Mouse (Mus musculus) embryo, embryonic 11.5 days (tissue): ENCODE results near the gene Prr5l.
"Not testable (repeated sequence)": the region's sequence is repeated elsewhere in the genome, so short reads cannot be mapped to it uniquely, and the experiment has no call there.

ENCODE experiments used
- DNase-seq: peaks from one replicate; pipeline ENCODE4 v3.0.0-alpha.2; 2012; ENCODE audit warnings: low read depth, low spot score

The Prr5l gene

DNA sequence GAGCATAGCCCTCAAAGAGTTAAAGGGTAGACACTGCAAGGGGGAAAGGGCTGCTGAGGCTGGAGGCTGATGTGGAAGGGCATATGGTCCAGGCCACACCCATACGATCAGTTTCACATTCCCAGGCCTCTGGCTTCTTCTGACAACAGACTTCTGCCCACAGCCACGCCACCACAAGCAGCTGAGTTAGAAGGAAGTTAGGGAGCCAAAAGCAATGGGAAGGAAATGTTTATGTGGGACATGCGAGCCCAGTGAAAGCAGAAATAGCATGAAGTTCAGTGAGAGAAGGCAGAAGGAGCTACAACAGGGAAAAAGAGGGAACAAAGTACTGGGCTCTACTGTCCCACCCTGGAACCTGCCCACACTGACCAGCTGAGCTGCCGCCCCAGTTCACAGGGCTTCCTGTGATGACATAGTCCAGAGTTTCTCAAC, 119.9 kb downstream of the Prr5l start:
- DNase-seq = no peak

DNA sequence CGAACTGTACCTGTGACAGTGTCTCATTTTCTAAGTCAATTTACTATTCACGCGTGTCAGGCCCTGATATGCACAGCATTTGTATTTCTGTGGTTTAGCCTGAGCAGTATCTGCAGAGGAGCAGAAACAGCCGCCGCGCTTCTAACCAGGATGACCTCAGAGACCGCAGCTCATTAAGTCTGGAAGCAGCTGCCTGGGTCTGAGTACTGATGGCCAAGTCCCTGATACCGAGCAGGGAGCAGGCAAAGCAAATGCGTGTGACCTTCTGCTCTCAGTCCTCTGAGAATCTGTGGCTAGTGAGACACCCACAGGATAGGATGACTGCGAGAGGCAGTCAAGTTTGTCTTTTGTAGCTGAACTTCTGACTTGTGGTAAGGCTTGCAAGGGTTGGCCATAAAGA, 120.4 kb downstream of the Prr5l start:
- DNase-seq = no peak

DNA sequence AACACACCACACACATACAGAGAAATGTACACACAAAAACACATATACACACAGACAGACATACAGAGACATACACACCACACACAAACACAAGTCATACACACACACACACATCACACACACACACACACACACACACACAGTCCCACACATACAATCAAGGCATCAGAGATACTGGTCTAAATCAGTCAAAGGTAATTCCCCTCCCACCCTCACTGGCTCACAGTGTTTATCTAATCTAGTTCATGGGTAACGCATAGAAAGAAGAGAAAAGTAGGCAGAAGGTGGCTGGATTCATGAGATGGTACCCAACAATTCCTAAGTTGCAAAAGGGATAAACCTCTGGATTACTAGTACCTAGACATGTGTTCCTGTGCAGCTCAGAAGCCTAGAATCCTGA, 120.9 kb downstream of the Prr5l start:
- DNase-seq = no peak

DNA sequence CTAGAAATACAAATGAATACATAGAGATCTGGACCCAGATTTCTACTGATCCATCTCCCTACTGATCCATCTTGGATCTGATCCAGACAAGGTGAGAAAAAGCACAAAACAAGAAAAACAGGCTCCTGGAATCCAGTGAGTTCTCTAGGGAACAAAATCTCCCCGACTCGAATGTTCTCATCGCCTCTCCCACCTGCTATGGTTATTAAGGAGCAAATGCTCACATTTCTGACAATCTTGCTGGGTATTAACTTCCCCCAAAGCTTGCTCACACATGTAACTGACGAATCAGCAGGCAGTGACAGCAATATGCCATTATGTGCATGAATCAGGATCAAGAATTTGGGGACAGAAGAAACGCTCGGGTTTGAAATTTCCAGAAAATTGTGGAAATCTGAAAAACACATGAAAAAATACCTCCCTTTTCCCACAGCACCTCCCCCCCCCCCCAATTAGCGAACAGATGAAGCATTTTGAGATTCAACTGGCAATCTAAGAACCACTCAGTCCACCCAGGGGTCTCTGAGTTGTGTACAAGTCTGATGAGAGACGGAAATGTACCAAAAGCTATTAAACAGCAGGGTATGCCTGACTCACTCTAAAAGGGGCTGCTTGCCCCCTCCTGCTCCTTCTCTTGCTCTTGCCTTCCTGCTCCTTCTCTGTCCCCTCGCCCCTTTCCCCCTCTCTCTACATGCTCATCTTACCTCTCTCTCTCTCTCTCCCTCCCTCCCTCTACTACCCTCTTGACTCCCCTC, 123.1 kb downstream of the Prr5l start:
- no peak for DNase-seq

DNA sequence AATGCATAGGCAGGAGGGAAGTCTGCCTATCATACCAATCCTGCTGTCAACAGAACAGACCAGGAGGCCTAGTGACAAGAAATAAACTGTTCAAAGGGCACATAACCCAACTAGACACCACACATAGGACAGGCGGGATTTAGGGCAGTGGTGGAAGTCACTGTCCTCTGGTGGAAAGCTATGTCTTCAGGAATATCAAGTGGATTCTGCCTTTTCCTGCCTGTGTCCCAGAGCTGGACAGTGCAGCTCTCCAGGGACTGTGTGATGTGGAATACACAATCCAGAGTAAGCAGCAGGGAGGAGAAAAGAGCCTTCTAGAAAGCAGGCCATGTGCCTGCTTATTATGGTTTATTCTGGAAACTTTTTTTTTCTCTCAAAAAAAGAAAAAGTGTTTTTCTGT, 125.0 kb downstream of the Prr5l start:
- DNase-seq = no peak

DNA sequence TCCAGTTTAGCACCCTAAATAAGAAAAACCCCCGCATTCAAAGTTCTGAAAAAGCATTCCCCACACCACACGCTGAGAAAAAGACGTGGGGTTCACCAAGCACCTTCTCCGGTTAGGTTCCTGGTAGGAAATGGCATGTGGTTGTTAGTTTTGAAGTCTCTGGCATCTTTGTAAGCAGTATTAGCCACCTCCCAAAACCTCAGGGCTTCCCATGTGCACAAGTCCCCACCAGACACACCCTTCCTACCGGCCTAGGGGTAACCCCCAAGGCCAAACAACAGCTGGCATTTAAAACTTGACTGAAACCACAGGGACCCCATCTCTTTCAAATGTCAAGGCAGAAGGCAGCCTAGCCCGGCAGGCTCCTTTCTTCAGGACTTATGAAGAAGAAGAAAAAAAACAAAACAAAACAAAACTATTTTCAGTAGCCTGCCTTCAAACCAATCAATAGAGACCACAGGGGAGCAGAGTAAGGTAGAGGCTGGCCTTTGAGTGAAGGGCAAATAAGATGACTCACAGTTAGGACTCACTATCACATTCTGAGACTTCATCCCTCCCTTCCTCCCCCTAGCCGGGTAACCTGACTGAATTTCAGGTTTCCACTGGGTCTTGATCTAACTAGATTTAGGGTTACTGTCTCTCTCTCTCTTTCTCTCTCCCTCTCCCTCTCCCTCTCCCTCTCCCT, 126.6 kb downstream of the Prr5l start:
- no peak for DNase-seq

DNA sequence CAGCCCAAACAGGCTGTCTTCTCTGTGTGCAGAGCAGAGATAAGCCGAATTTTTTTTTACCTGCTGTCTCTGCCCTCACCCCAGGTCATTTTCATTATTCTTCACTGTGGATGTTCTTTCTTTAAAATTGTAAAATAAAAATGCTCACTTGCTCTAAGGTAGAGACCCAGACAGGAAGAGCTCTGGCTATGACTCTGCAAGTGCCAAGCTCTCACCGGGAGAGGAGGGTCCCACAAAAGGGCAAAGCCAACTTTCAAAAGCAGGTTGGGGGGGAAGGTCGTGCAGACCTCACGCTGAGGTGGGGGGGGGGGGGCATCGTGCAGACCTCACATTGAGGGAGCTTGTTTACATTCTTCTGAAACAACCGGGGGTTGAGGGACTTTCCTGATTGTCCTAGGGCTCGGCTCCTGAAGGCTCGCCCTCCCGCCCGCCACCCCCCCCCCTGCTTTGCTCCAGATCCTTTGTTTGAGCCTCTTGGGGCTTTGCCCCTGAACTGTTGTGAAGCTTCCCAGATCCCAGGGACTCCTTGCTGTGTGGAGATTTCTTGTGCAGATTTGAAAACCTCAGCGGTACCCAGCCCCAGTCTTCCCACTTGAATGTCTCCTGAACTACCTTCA, 127.8 kb downstream of the Prr5l start:
- DNase-seq = no peak

DNA sequence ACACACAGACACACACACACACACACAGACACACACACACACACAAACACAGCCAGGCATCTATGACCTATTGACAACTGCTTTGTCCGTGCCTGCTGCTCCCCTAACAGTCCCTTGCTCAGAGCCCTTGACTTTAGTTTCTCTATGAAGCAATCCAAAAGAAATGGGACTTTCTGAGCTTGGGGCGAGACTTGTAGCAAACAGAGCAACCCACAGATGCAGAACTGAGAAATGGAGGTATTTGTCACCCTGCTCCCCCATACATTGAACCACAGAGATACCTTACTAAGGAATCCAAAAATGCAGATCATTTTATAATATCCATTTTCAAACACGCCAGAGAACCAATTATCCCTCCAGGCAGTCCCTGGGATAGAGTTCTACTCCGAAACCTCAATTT, 128.4 kb downstream of the Prr5l start:
- no peak for DNase-seq

DNA sequence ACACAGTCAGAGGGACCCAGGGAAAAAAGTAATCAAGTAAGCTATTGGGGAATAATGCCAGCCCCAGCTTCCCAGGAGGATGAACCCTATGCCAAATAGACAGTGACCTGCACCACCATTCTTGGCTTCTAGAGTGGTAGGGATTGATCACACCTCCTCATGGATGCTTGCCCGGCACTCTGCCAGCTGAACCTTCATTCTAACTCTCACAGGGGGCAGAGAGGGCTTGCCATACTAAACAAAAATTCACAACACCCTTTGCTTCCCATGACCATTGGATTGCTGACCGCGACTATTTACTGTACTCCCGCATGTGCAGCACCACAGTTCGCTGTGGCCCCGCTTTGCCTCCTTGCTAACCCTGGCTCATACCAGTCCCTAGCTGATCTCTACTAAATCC, 129.8 kb downstream of the Prr5l start:
- no peak for DNase-seq

DNA sequence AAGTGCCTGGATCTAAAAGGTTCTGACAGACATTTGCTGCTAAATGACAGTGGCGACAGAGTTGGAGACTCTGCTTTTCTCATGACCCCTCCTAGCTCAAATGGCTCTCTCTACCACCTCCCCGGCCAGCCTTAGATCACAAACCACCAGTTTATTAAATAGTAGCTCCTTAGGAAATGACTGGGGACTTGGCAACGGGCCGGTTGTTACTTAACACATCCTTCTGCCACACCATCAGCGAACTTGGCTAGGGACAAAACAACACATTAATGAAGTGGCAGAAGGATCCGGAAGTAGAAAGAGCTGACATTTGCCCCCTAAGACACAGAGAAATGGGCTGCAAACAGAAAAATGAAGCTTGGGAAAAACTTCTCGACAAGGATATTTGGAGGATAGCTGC, 130.4 kb downstream of the Prr5l start:
- DNase-seq = no peak

DNA sequence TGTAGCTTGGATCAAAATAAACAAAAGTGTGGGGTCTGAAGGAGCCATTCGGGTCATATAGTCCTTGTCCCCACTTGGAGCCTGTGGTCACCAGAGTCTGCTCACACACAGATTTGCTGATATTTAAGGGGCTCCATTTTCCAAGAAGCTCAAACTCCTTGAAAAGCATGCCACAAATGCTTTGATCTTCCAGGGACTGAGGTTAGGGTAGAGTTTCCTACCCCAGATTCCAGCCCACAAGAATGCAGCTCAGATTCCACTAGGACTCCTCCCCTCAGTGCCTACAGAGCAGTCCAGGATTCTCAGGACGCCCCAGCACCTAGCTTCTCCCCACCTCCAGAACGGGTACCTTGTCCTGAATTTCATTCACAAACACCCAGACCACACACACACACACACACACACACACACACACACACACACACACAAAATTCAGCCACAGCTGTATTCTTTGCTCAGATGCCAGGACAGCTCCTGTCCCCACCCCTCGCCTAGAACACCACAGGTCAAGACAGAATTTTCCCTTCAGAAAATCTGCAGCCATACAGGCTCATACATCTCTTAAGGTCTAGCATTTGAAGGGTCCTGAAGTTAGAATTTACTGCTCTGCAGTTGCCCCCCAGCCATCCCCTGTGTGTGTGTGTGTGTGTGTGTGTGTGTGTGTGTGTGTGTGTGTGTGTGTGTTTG, 131.4 kb downstream of the Prr5l start:
- no peak for DNase-seq

DNA sequence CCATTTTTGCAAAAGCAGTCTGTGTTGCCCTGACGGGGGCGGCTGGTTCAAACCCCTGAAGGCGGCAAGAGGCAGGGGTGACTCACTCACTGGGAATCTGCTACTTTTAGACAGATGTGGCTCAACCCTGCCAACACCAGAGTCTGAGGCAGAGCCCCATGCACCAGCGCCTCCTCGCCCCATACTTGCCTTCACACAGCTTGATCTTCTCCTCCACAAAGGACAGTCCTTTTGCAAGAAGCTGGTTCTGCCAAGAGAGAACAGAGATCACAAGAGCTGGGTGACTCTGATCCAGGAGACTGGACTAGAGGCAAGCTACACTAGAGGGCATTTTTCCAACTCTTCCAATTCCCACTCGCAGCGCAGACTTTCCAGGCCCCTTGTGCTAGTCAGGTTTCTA, 136.3 kb downstream of the Prr5l start:
- no peak for DNase-seq

DNA sequence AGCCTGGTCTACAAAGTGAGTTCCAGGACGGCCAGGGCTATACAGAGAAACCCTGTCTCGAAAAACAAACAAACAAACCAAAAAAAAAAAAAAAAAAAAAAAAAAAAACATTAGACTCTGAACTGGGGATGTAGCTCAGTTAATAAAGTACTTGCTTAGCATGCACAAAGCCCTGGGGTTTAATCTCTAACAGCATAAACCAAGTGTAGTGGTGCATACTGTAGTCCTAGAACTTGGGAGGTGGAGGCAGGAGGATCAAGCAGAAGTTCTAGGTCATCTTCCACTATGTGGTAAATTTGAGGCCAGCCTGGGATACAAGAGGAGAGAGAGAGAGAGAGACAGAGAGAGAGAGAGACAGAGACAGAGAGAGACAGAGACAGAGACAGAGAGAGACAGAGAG, 137.2 kb downstream of the Prr5l start:
- not testable (repeated sequence) for DNase-seq

DNA sequence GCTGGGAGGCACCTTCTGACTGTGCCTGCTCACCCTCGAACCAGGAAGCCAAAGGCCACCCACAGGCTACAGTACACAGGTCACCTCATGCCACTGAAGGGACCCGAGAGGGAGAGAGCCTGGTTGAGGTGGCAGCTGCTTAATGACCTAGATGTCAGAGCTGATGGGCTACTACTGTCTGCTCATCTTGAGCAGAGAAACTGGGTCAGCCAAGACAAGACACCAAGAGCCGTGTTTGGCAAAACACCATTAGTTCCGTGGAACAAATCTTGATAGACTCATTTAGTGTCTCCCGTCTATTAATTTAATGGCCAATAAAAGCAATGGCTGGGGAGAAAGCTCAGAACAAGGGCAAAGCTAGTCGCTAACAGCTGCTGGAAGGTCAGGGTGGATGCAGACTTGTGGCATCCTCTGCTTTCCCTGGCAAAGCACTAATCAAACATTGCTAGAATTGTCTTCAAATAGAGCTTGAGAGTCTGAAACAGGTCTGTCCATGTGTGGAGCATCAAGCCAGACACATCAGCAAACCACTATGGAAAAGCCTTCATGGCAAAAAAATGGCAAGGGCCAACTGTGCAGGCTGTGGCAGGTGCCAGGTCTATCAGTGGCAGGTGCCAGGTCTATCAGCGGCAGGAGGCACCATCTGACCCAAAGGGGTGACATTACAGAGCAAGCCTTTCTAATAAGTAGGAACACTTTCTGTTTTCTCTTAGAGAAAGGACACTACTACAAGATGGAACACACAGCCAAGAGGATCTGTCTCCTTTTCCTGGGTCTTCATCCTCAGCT, 140.6 kb downstream of the Prr5l start:
- DNase-seq = no peak

DNA sequence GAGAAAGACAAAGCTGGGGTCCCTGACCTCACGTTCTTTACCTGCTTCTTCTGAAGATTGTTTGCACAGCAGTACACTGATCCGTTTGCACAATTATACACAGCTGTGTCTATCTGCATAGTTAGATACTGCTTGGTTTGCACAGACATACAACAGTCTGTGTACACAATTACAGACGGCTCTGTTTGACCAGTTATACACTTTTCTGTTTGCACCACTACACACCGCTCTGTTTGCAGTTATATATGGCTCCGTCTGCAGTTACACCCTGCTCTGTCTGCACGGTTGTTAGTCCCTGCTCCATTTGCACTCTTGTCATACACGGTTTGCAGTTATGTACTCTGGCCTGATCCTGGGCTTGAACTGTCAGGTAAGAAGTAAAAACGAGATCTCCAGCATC, 141.2 kb downstream of the Prr5l start:
- DNase-seq = no peak

DNA sequence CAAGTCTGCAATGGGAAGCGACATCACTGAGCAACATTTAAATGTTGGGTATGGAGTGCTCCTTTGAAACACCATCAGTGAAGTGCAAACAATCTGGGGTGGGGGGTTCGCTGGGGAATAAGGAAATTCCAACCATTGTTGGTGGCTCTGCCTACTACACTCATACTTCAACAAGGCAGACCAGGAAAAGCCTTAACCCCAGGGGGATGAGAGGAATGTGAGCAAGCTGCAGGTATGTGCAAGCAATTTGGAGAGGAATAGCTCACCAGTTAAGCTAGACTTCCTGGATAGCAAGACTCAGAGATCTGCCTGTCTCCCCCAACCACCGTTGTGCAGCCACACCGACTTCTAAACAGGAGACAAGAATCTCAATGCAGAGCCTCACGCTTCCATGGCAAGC, 142.9 kb downstream of the Prr5l start:
- DNase-seq = no peak

DNA sequence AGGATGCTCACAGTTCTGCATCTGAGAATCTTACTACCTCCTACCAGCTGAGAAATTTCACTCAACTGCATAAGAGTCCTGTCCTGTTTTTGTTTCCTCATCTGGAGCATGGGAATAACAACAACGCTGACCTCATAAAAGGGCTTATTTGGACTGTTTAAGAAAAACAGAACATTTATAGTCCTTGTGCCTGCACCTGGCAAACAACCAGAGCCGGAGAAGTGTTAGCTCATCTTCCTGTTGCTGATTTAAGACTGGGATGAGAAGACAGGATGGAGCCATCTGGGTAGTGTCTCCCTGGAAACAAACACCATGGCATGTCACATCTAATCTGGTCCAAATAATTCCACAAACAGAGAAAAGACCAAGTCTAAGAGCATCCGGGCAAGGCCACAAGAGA, 149.3 kb downstream of the Prr5l start:
- no peak for DNase-seq

DNA sequence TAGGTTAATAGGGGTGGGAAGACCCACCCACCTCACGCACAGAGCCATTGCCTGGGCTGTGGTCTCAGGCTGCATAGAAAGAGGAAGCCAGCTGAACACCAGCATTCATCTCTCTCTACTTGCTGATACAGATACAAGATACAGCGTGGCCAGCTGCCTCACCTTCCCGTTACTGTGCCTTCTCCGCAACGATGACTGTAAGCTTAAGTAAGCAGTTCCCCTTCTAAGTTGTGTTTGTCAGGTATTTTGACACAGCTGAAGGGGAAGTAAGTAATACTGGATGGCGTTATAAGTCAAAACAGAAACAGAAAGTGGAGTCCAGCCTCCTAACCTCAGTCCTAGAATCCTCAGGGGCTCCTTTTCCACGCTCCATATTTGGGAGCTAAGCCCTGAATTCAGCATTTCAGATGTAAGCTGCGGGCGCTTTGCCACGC, 150.0 kb downstream of the Prr5l start:
- DNase-seq = no peak

DNA sequence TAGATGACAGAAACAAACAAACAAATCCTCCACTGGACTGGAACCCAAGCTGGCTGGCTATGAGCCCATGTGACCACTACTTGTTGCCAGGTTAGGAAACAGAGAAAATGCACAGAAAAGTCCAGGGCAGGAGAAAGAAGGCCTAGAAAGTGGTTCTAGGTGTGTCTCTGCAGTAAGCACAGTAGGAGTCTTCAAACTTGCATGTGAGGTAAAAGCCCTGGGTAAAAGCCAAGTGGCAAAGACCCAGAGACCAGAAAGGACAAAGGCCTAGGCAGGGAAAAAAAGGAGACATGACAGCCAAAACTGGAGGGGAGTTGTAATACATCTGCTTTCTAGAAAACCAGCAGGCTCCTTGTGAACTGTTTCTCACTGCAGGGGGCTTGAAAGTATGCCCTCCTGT, 151.9 kb downstream of the Prr5l start:
- no peak for DNase-seq

DNA sequence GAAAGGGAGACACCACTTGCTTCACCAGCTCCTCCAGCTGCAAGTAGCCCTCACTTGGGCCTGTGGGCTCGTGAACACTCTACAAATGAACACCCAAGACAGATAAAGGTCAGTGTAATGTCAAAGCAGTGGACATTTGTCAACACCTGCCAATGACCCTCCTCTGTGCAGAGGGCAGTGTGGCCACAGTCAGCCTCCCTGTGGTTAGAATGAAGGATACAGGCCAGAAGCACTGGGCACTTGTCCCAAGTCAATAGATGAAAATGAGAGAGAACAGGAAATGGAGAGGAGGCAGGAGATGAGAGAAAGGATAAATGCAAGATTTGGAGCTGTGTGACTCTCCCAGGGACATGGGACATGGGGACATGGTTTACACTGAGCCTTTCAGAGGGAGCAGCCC, 153.4 kb downstream of the Prr5l start:
- no peak for DNase-seq

DNA sequence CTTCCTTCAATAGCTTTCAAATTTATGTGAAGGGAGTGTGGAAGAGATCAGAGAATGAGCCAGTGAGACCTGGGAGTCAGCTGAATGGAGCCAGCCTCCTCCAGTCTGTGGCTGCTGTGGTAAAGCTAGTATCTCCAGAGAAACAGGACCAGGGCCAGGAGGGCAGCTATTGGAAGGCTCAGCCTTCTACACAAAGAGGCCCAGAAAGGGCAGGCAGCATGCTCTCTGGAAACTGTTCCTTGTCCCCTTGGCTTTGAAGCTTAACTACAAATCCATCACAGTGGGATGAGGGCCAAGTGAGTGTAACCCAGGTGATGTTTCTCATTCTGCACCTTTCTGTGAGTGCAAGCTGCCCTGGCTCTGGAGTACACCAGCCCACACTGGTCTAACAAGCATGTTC, 155.0 kb downstream of the Prr5l start:
- DNase-seq = no peak
